Mouse (Mus musculus): ENCODE results near the gene Rftn1.
"Not testable (repeated sequence)": the region's sequence is repeated elsewhere in the genome, so short reads cannot be mapped to it uniquely, and the experiment has no call there.

Gene Rftn1

GRCm38 (mm10) chr17:50125245-50125798 is 65.2 kb downstream of the Rftn1 start:
- no peak for DNase-seq

DNA sequence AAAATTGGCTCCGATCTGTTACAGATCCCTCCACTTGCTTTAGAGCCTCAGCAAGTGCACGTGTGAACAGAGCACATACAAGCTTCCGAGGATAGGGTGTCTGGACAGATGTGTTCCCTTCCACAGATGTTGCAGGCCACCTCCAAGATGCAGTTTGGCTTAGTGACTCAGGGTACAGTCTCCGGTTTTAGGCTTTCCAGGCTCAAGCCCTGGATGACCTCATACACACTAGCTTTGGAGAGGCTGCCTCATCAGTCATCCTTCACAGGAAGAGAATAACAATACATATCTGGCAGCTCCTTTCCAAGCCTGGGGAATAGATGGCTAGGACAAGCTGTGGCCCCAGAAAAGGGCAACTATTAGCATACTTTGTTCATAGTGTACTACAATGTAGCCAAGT is 65.8 kb downstream of the Rftn1 start:
- DNase-seq: peak; percentile 34

GRCm38 (mm10) chr17:50122555-50122954 is 67.9 kb downstream of the Rftn1 start:
- no peak for DNase-seq

GRCm38 (mm10) chr17:50120098-50120497 is 70.4 kb downstream of the Rftn1 start:
- DNase-seq: peak; percentile 48

DNA sequence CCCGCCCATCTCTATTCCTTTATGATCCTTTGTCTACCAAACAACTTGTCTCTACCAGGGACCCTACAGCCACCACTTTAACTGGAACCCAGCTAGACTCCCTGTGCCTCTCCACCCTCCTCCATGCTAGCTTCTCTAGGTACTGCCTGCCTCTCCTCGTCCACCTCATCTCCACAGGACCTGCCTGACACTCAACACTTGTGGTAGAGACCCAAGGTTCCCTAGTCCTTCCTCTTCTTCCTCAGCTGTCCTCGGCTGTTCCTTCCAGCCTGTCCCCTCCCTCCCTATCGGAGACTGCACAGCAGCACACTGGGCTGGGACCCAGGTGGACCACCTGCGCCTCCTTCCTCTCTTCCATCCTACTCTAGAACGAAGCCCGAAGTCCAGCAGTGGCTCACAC is 73.0 kb downstream of the Rftn1 start:
- DNase-seq: no peak

DNA sequence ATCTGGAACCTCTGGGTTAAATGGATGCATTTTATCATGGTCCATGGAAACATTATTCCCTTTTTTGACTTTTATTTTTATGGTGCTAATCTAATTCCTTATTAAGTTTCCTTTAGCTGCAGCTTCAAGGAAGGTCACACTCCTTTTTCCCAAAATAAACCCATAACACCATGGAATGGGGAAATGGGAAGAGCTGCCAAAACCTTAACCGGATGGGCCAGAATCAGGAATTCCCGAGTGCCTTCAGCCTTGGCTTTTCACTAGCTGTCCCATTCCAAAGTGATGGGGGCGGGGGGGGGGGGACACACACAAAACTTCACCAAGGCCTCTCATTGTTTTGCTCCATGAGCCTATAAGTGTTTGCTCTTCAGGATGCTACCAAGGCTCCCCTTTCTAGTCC is 73.5 kb downstream of the Rftn1 start:
- no peak for DNase-seq

GRCm38 (mm10) chr17:50116401-50116800 is 74.1 kb downstream of the Rftn1 start:
- not testable (repeated sequence) for DNase-seq

GRCm38 (mm10) chr17:50115716-50116115 is 74.8 kb downstream of the Rftn1 start:
- DNase-seq: not testable (repeated sequence)

GRCm38 (mm10) chr17:50114659-50115058 is 75.8 kb downstream of the Rftn1 start:
- DNase-seq: no peak

GRCm38 (mm10) chr17:50110650-50111415 is 79.6 kb downstream of the Rftn1 start:
- DNase-seq: peak; percentile 77

DNA sequence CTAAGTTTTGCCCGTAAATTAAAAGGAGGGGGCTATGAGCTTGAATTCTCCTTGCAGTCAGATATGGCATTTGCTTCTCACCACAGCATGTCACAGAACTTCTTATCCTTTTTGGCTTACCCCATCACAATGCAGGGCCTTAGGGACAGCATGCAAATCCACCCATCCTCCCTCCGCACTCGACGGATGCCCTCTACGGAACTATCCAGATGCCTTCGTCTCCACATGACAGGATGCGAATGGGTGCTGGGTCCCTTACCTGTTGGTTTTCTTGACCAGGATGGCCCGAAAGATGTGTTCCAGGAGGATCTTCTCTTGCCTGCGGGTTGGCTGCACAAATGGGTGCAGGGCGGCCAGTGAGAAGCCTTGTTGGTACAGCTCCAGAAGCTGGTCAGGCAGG is 83.7 kb downstream of the Rftn1 start:
- DNase-seq: no peak

- DNase-seq: no peak
Observed at GRCm38 (mm10) chr17:50104131-50104530, 86.3 kb downstream of the Rftn1 start.

GRCm38 (mm10) chr17:50101416-50101815 is 89.1 kb downstream of the Rftn1 start:
- DNase-seq: no peak

DNA sequence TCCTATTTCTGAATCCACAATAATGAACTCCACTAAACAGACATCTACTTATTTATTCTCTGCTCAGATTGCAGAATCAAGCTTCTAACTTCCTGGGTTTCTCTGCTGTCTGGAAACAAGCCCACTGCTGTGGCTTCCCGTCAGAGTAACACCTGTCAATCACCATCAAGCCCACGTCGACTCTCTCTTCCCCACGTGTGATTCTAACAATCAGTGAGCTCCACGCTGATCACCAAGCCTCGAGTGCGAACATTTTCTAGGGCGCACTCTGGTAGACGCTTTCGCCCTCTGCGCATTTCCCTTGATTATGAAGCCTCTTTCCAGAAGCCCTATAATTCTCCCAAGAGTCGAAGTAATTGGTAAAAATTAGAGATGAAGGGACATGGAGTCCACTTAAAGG is 90.4 kb downstream of the Rftn1 start:
- DNase-seq: no peak

DNA sequence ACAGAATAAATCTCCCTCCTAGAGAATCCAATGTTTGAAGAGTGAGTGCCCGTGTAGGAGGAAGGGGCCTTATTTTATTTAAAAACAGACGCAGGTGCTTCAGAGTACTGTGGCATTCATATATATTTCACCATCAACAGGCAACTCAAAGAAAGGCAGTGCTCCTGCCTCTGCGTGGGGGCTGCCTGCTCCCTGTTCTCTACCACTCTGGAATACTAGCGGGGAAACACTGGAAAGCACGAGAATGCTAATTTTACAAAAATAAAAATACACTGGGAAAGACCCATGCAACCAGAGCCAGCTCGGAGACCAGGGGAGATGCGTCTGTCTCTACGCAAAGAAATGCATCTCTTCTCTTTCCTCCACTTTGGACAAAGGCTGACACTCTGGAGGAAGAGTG is 91.1 kb downstream of the Rftn1 start:
- no peak for DNase-seq

DNA sequence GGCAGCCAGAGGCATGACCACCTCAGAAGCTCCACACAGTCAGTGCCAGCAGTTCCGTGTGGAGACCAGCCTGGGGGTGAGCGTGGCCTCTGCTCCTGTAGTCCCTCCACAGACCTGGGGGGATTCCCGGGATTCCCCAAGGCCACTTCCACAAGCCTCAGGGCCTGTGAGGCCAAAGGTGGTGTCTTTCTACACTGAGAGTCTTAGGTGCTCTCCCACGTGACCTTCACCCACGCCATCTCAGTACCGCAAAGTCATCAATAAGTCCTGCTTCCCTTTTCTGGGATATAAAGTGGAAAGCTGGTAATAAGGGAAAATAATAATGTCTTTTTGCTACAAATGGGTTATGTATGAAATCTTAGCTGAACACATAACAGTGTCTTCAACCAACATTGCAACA is 92.2 kb downstream of the Rftn1 start:
- DNase-seq: peak; percentile 28

GRCm38 (mm10) chr17:50097831-50098230 is 92.6 kb downstream of the Rftn1 start:
- DNase-seq: peak; percentile 39

DNA sequence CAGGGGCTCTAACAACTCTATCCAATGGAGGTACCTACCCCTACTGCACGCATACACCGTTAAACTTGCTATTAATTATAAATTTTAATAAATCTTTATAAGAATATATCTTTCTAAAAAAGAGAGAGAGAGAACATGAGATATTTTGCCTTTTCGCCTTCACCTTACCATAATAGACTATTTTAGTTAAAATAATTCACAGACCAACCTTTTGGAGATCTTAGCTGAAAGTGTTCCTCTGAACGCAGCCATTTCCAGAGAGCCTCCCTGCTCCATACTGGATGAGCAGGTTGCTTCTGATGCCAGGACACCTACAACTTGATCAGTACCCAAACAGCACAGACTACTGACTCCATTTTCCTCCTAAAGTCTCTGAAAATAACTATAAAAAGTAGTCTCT is 94.2 kb downstream of the Rftn1 start:
- DNase-seq: no peak

DNA sequence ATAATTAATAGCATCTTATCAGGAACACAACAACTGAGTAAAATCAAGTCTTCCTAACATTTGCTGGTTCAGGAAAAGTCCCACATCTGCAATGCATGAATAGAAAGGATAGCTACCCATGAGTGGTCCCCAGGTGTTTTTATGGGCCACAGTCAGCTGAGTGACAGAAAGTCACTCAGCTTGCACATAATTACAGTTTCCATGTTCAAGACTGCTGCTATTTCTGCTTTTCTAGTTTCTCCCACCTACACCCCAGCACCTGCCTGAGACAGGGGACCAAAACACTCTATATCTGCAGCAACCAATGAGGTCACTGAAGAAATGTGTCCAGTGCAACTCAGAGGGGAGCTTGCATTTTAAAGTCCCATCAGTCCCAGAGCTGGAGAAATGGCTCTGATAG is 95.9 kb downstream of the Rftn1 start:
- DNase-seq: no peak

- DNase-seq: no peak
Observed at GRCm38 (mm10) chr17:50094077-50094476, 96.4 kb downstream of the Rftn1 start.

GRCm38 (mm10) chr17:50093356-50093755 is 97.1 kb downstream of the Rftn1 start:
- DNase-seq: no peak

DNA sequence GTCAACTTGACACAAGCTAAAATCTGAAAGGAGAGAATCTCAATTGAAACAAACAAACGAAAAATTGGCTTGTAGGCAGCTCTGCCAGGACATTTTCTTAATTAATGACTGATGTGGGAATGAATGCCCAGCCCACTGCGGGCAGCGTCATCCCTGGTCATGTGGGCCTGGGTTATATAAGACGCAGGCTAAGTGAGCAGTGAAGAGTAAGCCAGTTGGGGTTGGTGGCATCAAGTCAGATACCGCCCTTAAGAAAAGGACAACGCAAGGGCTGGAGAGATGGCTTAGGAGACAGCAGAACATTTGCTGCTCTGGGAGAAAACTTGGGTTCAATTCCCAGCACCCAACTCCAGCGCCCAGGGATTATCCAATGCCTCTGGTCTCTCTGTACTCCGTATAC is 97.6 kb downstream of the Rftn1 start:
- no peak for DNase-seq

- no peak for DNase-seq
Observed at GRCm38 (mm10) chr17:50091829-50092228, 98.6 kb downstream of the Rftn1 start.

GRCm38 (mm10) chr17:50089725-50090124 is 100.7 kb downstream of the Rftn1 start:
- no peak for DNase-seq

DNA sequence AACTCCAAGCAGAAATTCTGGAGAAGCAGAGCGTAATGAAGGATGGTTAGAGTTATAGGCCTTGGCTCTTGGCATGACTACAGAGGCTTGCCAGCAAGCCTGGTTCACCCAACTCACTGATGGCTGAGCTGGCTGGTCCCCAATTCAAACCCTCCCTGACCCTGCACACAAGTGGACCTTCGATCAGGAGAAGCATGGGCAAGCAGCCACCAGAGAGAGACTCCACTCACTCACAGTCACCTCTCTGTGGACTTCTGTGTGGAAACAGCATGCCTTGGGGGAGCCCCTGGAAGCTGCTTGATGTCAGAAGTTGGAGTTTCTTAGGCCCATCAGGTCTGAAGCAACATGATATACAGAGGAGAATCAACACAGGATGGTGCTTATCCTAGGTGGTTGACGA is 102.4 kb downstream of the Rftn1 start:
- DNase-seq: no peak

All from lung, postnatal 36 days (tissue).